Mouse (Mus musculus) intestine, embryonic 14.5 days (tissue): ENCODE measurements around the gene Akain1. TPM values are rescaled to one million over a fixed set of nuclear protein-coding genes. Genes with fewer than 3 reads are reported as not detected.

Experiments used
- ATAC-seq: fragments of 200-750 bp; cut with Nextera tagmentation; replicated peaks from 2 replicates; pipeline ENCODE4 v1.8.0; 2017; ENCODE audit warnings: low read depth, moderate number of reproducible peaks, moderate TSS enrichment, moderate library complexity; ENCODE audit not compliant: low FRiP score, low TSS enrichment
- DNase-seq: peaks from one replicate; pipeline ENCODE4 v3.0.0-alpha.2; 2018; ENCODE audit warnings: low spot score
- H3K27ac ChIP-seq: fragments of 300-500 bp; sonication (generic); 2 replicates; pipeline ENCODE4 v1.5.1; 2014; ENCODE audit warnings: low read depth, mild to moderate bottlenecking, control low read depth
- H3K27me3 ChIP-seq: fragments of 300-500 bp; sonication (generic); replicated peaks from 2 replicates; pipeline ENCODE4 v1.6.1; 2014; ENCODE audit warnings: low read length, control low read depth; ENCODE audit not compliant: control insufficient read depth, insufficient read depth
- H3K36me3 ChIP-seq: fragments of 300-500 bp; sonication (generic); 2 replicates; pipeline ENCODE4 v1.6.1; 2014; ENCODE audit warnings: low read length, control low read depth; ENCODE audit not compliant: control insufficient read depth, insufficient read depth
- H3K4me1 ChIP-seq: fragments of 300-500 bp; sonication (generic); replicated peaks from 2 replicates; pipeline ENCODE4 v1.6.1; 2014; ENCODE audit warnings: low read length, control low read depth, mixed read lengths; ENCODE audit not compliant: control insufficient read depth, insufficient read depth
- H3K4me2 ChIP-seq: fragments of 300-500 bp; sonication (generic); 2 replicates; pipeline ENCODE4 v1.6.1; 2014; ENCODE audit warnings: low read length
- H3K4me3 ChIP-seq: fragments of 300-500 bp; sonication (generic); 2 replicates; pipeline ENCODE4 v1.5.1; 2014; ENCODE audit warnings: low read depth, low read length, control low read depth, mixed read lengths
- H3K9ac ChIP-seq: fragments of 300-500 bp; sonication (generic); 2 replicates; pipeline ENCODE4 v1.6.1; 2014; ENCODE audit warnings: mild to moderate bottlenecking, low read length
- H3K9me3 ChIP-seq: fragments of 300-500 bp; sonication (generic); 2 replicates; pipeline ENCODE4 v1.6.1; 2016; ENCODE audit warnings: low read length, control low read depth; ENCODE audit not compliant: control insufficient read depth
- whole genome bisulfite sequencing: fragments of 180-500 bp; shearing (Covaris S2); extraction: QIAGEN DNeasy Blood & Tissue Kit; methylation state at CpG from one replicate; pipeline ENCODE4 v1.1.7; 2014; 5-methylcytosine and 5-hydroxymethylcytosine counted together
- polyA plus RNA-seq: library from polyadenylated mRNA; unstranded; fragments of >200 nt; fragmentation: Nextera tagmentation; extraction: Ambion mirVana; gene quantifications from 2 replicates; pipeline ENCODE4 v1.2.1, GENCODE M21; 2014

Akain1 gene
- polyA plus RNA-seq, 1 experiment from 2014 or later = not detected

- H3K27ac ChIP-seq = no peak overlapping the region
- H3K9me3 ChIP-seq = no peaks in the 10 kb centered on the region
- H3K4me3 ChIP-seq = no peak overlapping the region
- 5% methylated on average over 1 of the region's 1 CpGs for WGBS
- ATAC-seq = no peak
- H3K9ac ChIP-seq = no peak overlapping the region
- no peak for DNase-seq
- no peaks in the 10 kb centered on the region for H3K36me3 ChIP-seq
- peaks cover 4% of the 10 kb centered on the region; the same call in 1 of the 2 replicates for H3K4me1 ChIP-seq
- no peaks in the 10 kb centered on the region for H3K27me3 ChIP-seq
- no peak overlapping the region for H3K4me2 ChIP-seq
Measured at GRCm38 (mm10) chr17:69421592-69421991, 17.5 kb upstream of the Akain1 start.

- peaks cover 41% of the 10 kb centered on the region for H3K27me3 ChIP-seq
- H3K4me1 ChIP-seq = peaks cover 12% of the 10 kb centered on the region
- no peak overlapping the region for H3K4me3 ChIP-seq
- WGBS = 72% methylated on average over 5 of the region's 5 CpGs
- DNase-seq (no peak), ATAC-seq (no peak)
- no peak overlapping the region for H3K27ac ChIP-seq
- H3K9ac ChIP-seq = no peak overlapping the region
- no peaks in the 10 kb centered on the region for H3K36me3 ChIP-seq
- H3K9me3 ChIP-seq = no peaks in the 10 kb centered on the region
- H3K4me2 ChIP-seq = no peak overlapping the region
Measured at GRCm38 (mm10) chr17:69437836-69438235, 1.3 kb upstream of the Akain1 start.

DNA sequence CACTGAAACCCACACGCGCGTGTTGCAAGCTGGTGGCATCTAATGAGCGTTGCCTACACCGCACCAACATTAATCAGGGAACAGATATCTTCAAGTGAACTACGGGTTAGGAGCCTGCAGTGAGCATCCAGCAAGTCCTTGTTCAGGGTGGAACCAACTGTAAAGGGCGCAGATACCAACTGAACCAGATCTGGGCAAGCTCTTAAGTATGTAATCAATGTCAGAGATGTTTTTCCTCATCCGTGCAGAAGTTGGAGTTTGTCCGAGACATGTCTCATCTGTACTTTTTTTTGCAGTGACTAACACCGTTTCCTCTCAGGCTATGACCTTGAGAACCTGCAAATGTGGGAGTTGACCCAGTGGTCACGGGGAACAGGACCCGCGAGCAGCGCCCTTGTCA lies 640 bp upstream of the Akain1 start:
- H3K4me1 ChIP-seq = peaks cover 12% of the 10 kb centered on the region
- no peak overlapping the region for H3K27ac ChIP-seq
- H3K27me3 ChIP-seq = peaks cover 41% of the 10 kb centered on the region
- 34% methylated on average over 14 of the region's 14 CpGs for WGBS
- H3K9me3 ChIP-seq = no peaks in the 10 kb centered on the region
- DNase-seq = no peak
- no peak for ATAC-seq
- peak overlapping the region; percentile 30; the same call in 1 of the 2 replicates for H3K4me3 ChIP-seq
- peak overlapping the region; percentile 53 for H3K4me2 ChIP-seq
- H3K36me3 ChIP-seq = no peaks in the 10 kb centered on the region
- H3K9ac ChIP-seq = no peak overlapping the region

DNA sequence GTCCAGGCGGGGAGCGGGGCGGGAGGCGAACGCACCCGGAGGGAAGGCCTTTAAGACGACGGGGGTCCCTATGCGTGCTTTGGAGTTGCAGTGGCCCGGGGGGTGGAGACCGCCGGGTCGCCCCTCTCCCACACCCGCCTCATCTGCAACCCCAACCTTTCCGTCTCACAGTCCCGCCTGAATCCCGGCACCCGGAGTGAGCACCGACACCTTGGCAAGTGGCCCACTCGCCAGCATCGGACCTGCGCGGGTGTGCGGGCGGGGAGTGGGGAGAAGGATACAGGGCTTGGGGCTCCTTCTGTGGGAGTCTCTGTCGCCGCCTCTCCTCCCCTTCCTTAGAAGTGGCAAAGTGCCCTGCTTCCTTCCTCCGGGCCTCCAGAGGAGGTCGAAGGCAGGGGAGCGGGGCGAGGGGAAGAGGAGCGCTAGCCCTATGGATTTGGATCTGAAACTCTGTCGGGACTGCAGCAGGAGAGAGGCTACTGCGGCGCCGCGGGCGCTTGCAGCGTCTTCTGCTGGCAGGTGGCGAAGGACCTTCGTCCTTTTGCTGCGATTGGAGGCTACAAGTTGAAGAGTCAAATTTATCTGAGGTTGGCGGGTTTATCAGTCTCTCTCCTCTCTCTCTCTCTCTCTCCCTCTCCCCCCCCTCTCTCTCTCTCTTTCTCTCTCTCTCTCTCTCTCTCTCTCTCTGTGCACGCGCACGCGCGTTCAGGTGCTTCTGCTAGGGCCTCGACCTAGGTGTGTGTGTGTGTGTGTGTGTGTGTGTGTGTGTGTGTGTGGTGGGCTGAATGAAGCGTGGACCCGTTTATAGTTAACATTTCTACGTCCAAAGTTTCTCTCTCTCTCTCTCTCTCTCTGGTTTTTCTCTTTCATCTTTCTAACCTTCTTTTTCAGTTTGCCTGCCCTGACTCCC lies 700 bp downstream of the Akain1 start:
- H3K4me2 ChIP-seq = peak overlapping the region; percentile 53
- no peaks in the 10 kb centered on the region for H3K9me3 ChIP-seq
- ATAC-seq (peak; percentile 54; the same call in 1 of the 2 replicates), DNase-seq (no peak)
- H3K27ac ChIP-seq = no peak overlapping the region
- H3K9ac ChIP-seq = no peak overlapping the region
- H3K36me3 ChIP-seq = no peaks in the 10 kb centered on the region
- H3K4me3 ChIP-seq = peak overlapping the region; percentile 30
- 2% methylated on average over 50 of the region's 52 CpGs for WGBS
- H3K4me1 ChIP-seq = peaks cover 12% of the 10 kb centered on the region
- peaks cover 41% of the 10 kb centered on the region for H3K27me3 ChIP-seq

DNA sequence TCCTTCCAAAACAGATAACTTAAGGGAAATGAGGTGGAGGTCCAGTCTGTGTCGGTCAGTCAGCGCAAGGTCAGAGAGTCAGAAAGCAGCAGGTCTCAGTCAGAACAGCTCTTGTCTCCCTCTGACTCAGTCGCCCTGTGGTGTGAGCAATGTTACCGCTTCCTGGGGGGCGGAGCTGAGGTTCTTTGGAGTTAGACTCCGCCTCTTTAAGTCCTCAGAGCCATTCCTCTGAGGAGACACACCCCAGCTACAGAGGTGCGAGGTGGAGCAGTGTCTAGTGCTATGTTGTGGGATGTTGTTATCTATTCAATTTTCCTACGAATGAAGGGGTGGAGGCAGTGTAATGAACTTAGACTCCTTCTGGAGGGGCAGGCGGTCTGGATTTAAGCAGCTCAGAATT lies 1.9 kb downstream of the Akain1 start:
- 11% methylated on average over 9 of the region's 9 CpGs for WGBS
- DNase-seq (no peak), ATAC-seq (no peak)
- H3K9me3 ChIP-seq = no peaks in the 10 kb centered on the region
- H3K4me1 ChIP-seq = peaks cover 12% of the 10 kb centered on the region
- no peaks in the 10 kb centered on the region for H3K36me3 ChIP-seq
- H3K4me2 ChIP-seq = no peak overlapping the region
- peaks cover 41% of the 10 kb centered on the region for H3K27me3 ChIP-seq
- H3K9ac ChIP-seq = no peak overlapping the region
- H3K4me3 ChIP-seq = no peak overlapping the region
- no peak overlapping the region for H3K27ac ChIP-seq

- DNase-seq (no peak), ATAC-seq (no peak)
- Histone ChIP-seq H3K9ac (no peak overlapping the region), H3K27ac (no peak overlapping the region), H3K9me3 (no peaks in the 10 kb centered on the region), H3K27me3 (no peaks in the 10 kb centered on the region), H3K4me1 (no peaks in the 10 kb centered on the region), H3K36me3 (no peaks in the 10 kb centered on the region), H3K4me2 (no peak overlapping the region), H3K4me3 (no peak overlapping the region)
Measured at GRCm38 (mm10) chr17:69448679-69449078, 9.6 kb downstream of the Akain1 start.

DNA sequence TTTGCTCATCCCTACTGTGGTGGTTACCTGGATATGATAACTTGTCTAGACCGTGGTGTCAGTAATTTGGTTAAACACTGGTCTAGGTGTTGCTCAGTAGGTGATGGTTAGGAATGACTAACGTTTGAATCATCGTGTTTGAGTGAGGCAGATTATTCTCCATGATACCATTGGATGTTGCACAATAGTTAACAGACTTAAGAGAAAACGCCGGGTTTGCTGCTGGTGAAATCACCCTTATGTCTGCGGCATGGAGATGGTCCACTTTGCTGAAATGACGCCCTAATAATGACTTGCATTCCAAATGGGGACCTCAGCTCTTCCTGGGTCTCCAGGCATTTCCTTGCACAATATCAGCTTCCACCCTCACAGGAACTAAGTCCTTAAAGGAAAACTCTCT lies 22.6 kb downstream of the Akain1 start:
- WGBS = 88% methylated on average over 7 of the region's 7 CpGs
- no peaks in the 10 kb centered on the region for H3K36me3 ChIP-seq
- H3K4me3 ChIP-seq = no peak overlapping the region
- H3K4me1 ChIP-seq = no peaks in the 10 kb centered on the region
- no peak overlapping the region for H3K27ac ChIP-seq
- DNase-seq (no peak), ATAC-seq (no peak)
- no peaks in the 10 kb centered on the region for H3K27me3 ChIP-seq
- H3K9me3 ChIP-seq = no peaks in the 10 kb centered on the region
- H3K4me2 ChIP-seq = no peak overlapping the region
- H3K9ac ChIP-seq = no peak overlapping the region

GRCm38 (mm10) chr17:69463037-69463436 lies 23.9 kb downstream of the Akain1 start:
- DNase-seq (no peak), ATAC-seq (no peak)
- H3K9ac ChIP-seq = no peak overlapping the region
- H3K36me3 ChIP-seq = no peaks in the 10 kb centered on the region
- H3K4me3 ChIP-seq = no peak overlapping the region
- 83% methylated on average over 3 of the region's 3 CpGs for WGBS
- H3K9me3 ChIP-seq = no peaks in the 10 kb centered on the region
- no peak overlapping the region for H3K4me2 ChIP-seq
- H3K27ac ChIP-seq = no peak overlapping the region
- H3K4me1 ChIP-seq = no peaks in the 10 kb centered on the region
- H3K27me3 ChIP-seq = no peaks in the 10 kb centered on the region

- DNase-seq (no peak), ATAC-seq (no peak)
- no peaks in the 10 kb centered on the region; the same call in 1 of the 2 replicates for H3K4me1 ChIP-seq
- no peaks in the 10 kb centered on the region for H3K36me3 ChIP-seq
- H3K4me3 ChIP-seq = no peak overlapping the region
- no peak overlapping the region for H3K9ac ChIP-seq
- no peak overlapping the region for H3K27ac ChIP-seq
- H3K4me2 ChIP-seq = no peak overlapping the region
- no peaks in the 10 kb centered on the region for H3K9me3 ChIP-seq
- peaks cover 10% of the 10 kb centered on the region; the same call in 1 of the 2 replicates for H3K27me3 ChIP-seq
- WGBS = 57% methylated on average over 10 of the region's 10 CpGs
Measured at GRCm38 (mm10) chr17:69471171-69471570, 32.0 kb downstream of the Akain1 start.
